Mouse (Mus musculus): ENCODE measurements around the gene Gpatch2. TPM values are rescaled to one million over a fixed set of nuclear protein-coding genes. Genes with fewer than 3 reads are reported as not detected.

Gene Gpatch2
- polyA plus RNA-seq, 1 experiment from 2014 or later, result 5.4 TPM

DNA sequence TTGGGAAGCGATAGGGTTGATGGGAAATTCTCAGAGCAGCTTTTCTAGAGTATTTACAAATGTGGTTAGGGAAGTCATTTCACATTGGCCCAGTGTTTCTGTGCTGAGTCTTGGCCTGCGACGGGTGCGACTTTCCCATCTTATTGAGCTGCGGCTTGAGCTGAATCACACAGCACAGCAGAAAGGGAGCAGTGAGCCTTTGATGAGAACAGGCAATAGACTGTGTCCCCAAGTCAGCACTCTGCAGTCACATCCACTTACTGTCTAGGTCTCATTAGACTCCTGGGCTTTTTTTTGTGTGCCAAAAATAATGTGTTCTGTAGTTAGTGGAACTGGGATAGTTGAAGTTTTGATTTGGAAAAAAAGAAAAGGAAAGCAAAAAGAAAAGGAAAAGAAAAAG is 14.9 kb downstream of the Gpatch2 start:
- H3K9me3 ChIP-seq (ENCODE audit: low read length), result no peaks in the 10 kb centered on the region
- WGBS (ENCODE audit: insufficient replicate concordance), result 89% methylated on average over 5 of the region's 5 CpGs
- H3K4me2 ChIP-seq (ENCODE audit: low read depth, low read length), result no peak overlapping the region
- ATAC-seq, result no peak
- no peak for TF ChIP-seq EP300 (IDR thresholded peaks at IDR 0.05; ENCODE audit: low read depth)
- no peak for TF ChIP-seq CTCF (IDR thresholded peaks at IDR 0.05; ENCODE audit: low read depth)
- no peak for DNase-seq
- no peaks in the 10 kb centered on the region for H3K27me3 ChIP-seq (ENCODE audit: insufficient read depth, low read length)
- H3K4me1 ChIP-seq (ENCODE audit: insufficient read depth), result peaks cover 18% of the 10 kb centered on the region
- no peak overlapping the region for H3K4me3 ChIP-seq (ENCODE audit: low read depth, low read length)
- H3K36me3 ChIP-seq (replicated peaks; ENCODE audit: insufficient read depth, low read length), result peaks cover 17% of the 10 kb centered on the region
- no peak overlapping the region for H3K27ac ChIP-seq (ENCODE audit: low read depth)
- no peak overlapping the region for H3K9ac ChIP-seq (replicated peaks)

DNA sequence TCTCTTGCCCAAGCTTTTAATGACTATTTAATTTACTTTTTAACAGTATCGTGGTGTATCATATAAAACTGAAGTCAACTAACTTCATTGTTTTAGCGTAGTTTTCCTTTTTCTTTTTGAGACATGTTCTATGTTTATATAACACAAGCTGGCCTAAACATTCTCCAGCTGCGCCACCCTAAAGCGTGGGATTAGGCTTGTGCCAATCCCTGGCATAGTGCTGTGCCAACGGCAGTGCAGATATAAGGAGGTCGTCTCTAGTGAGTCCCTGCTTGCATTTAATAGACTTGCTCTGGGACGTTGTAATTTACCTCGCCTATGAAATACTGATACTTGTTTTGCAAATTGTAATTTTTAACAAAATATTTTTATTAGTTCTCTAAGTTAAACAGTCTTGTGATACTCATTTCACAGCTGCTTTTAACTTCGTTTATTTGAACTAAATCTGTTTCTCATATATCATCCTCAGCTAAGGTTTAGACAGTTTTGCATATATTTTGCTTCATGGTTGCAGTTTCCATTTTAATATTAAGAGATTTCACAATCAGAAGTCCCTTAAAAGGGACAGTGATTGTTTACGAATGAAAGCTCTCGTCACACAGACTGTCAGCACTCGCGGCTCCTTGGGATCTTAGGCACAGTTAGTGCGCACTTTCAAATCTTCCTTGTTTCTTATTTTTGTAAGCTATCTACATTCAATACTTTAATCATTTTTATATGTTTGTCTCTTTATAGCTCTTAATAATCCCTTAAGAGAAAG is 17.1 kb downstream of the Gpatch2 start:
- TF ChIP-seq EP300 (IDR thresholded peaks at IDR 0.05; ENCODE audit: low read depth) (no peak), CTCF (IDR thresholded peaks at IDR 0.05; ENCODE audit: low read depth) (no peak)
- H3K9ac ChIP-seq (replicated peaks), result no peak overlapping the region
- H3K36me3 ChIP-seq (replicated peaks; ENCODE audit: insufficient read depth, low read length), result peaks cover 12% of the 10 kb centered on the region
- no peak overlapping the region for H3K4me3 ChIP-seq (ENCODE audit: low read depth, low read length)
- DNase-seq, result no peak
- H3K9me3 ChIP-seq (ENCODE audit: low read length), result no peaks in the 10 kb centered on the region
- peaks cover 9% of the 10 kb centered on the region for H3K4me1 ChIP-seq (ENCODE audit: insufficient read depth)
- no peak overlapping the region for H3K27ac ChIP-seq (ENCODE audit: low read depth)
- 85% methylated on average over 14 of the region's 14 CpGs for WGBS (ENCODE audit: insufficient replicate concordance)
- no peak for ATAC-seq
- H3K4me2 ChIP-seq (ENCODE audit: low read depth, low read length), result no peak overlapping the region
- H3K27me3 ChIP-seq (ENCODE audit: insufficient read depth, low read length), result no peaks in the 10 kb centered on the region

DNA sequence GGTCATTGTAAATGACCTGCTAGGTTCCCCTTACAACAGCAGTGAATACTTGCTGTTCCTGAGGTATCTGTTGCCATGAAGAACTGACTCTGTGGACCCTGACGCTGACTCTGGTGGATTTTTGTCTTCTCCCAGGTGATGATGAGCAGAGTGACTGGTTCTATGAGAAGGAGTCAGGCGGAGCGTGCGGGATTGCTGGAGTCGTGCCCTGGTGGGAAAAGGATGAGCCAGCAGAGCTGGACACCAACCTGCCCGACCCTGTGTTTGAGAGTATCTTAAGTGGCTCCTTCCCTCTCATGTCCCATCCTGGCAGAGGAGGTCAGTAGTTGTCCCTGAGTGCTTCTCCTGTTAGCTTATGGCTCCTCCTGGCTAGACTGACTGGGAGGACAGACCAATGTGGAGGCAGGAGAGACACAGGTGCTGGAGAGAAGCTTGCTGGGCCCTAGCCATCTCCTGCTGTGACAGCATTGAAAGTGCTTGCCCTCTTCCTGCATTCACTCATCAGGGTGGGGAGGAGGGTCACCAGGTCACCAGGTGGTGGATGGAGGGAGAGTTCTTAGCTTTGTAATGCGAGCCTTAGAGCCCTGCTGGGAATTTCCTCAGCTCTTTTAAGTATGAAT is 17.8 kb downstream of the Gpatch2 start:
- Histone ChIP-seq H3K9ac (replicated peaks) (no peak overlapping the region), H3K27ac (ENCODE audit: low read depth) (no peak overlapping the region), H3K4me2 (ENCODE audit: low read depth, low read length) (no peak overlapping the region), H3K4me1 (ENCODE audit: insufficient read depth) (peaks cover 3% of the 10 kb centered on the region), H3K9me3 (ENCODE audit: low read length) (no peaks in the 10 kb centered on the region), H3K27me3 (ENCODE audit: insufficient read depth, low read length) (no peaks in the 10 kb centered on the region), H3K36me3 (replicated peaks; ENCODE audit: insufficient read depth, low read length) (peaks cover 12% of the 10 kb centered on the region), H3K4me3 (ENCODE audit: low read depth, low read length) (no peak overlapping the region)
- WGBS (ENCODE audit: insufficient replicate concordance), result 77% methylated on average over 7 of the region's 7 CpGs
- no peak for TF ChIP-seq CTCF (IDR thresholded peaks at IDR 0.05; ENCODE audit: low read depth)
- TF ChIP-seq EP300 (IDR thresholded peaks at IDR 0.05; ENCODE audit: low read depth), result no peak
- no peak for DNase-seq
- no peak for ATAC-seq

- no peak overlapping the region for H3K4me2 ChIP-seq (ENCODE audit: low read depth, low read length)
- no peaks in the 10 kb centered on the region for H3K27me3 ChIP-seq (ENCODE audit: insufficient read depth, low read length)
- TF ChIP-seq CTCF (IDR thresholded peaks at IDR 0.05; ENCODE audit: low read depth), result no peak
- TF ChIP-seq EP300 (IDR thresholded peaks at IDR 0.05; ENCODE audit: low read depth), result no peak
- H3K9me3 ChIP-seq (ENCODE audit: low read length), result no peaks in the 10 kb centered on the region
- no peak overlapping the region for H3K9ac ChIP-seq (replicated peaks)
- 82% methylated on average over 3 of the region's 3 CpGs for WGBS (ENCODE audit: insufficient replicate concordance)
- DNase-seq (no peak), ATAC-seq (no peak)
- H3K36me3 ChIP-seq (replicated peaks; ENCODE audit: insufficient read depth, low read length), result peaks cover 10% of the 10 kb centered on the region
- H3K4me1 ChIP-seq (ENCODE audit: insufficient read depth), result no peaks in the 10 kb centered on the region
- no peak overlapping the region for H3K4me3 ChIP-seq (ENCODE audit: low read depth, low read length)
- H3K27ac ChIP-seq (ENCODE audit: low read depth), result no peak overlapping the region
Observed at GRCm38 (mm10) chr1:187235161-187235560, 19.9 kb downstream of the Gpatch2 start.

DNA sequence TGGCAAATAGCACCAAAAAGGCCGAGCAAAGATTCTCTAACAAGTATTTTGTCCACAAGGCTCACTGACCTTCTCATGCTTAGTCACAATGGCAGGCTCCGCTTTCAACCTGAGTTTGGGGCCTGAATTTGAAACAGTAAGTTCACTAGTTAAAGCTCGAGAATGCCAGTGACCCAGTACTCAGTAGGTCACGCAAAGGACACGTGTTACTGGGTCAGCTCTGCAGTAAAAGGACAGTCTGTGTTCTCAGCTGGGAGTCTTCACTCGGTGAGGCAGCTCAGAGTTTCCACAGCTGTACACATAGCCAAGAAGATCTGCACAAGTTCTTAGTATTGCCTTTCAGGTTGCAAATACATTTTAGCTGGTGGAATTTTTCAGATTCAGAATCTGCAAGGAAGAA is 21.0 kb downstream of the Gpatch2 start:
- no peak overlapping the region for H3K9ac ChIP-seq (replicated peaks)
- 80% methylated on average over 6 of the region's 6 CpGs for WGBS (ENCODE audit: insufficient replicate concordance)
- ATAC-seq, result no peak
- DNase-seq, result no peak
- no peaks in the 10 kb centered on the region for H3K9me3 ChIP-seq (ENCODE audit: low read length)
- no peak overlapping the region for H3K27ac ChIP-seq (ENCODE audit: low read depth)
- no peak for TF ChIP-seq EP300 (IDR thresholded peaks at IDR 0.05; ENCODE audit: low read depth)
- TF ChIP-seq CTCF (IDR thresholded peaks at IDR 0.05; ENCODE audit: low read depth), result no peak
- peaks cover 10% of the 10 kb centered on the region for H3K36me3 ChIP-seq (replicated peaks; ENCODE audit: insufficient read depth, low read length)
- no peak overlapping the region for H3K4me2 ChIP-seq (ENCODE audit: low read depth, low read length)
- no peaks in the 10 kb centered on the region for H3K27me3 ChIP-seq (ENCODE audit: insufficient read depth, low read length)
- H3K4me3 ChIP-seq (ENCODE audit: low read depth, low read length), result no peak overlapping the region
- H3K4me1 ChIP-seq (ENCODE audit: insufficient read depth), result peaks cover 3% of the 10 kb centered on the region; the same call in 1 of the 2 replicates

GRCm38 (mm10) chr1:187238061-187238460 is 22.8 kb downstream of the Gpatch2 start:
- Histone ChIP-seq H3K4me3 (ENCODE audit: low read depth, low read length) (no peak overlapping the region), H3K27ac (ENCODE audit: low read depth) (no peak overlapping the region), H3K9ac (replicated peaks) (no peak overlapping the region), H3K9me3 (ENCODE audit: low read length) (no peaks in the 10 kb centered on the region), H3K27me3 (ENCODE audit: insufficient read depth, low read length) (no peaks in the 10 kb centered on the region), H3K4me1 (ENCODE audit: insufficient read depth) (peaks cover 4% of the 10 kb centered on the region; the same call in 1 of the 2 replicates), H3K36me3 (replicated peaks; ENCODE audit: insufficient read depth, low read length) (peaks cover 9% of the 10 kb centered on the region), H3K4me2 (ENCODE audit: low read depth, low read length) (no peak overlapping the region)
- 84% methylated on average over 4 of the region's 4 CpGs for WGBS (ENCODE audit: insufficient replicate concordance)
- ATAC-seq, result no peak
- DNase-seq, result no peak
- TF ChIP-seq CTCF (IDR thresholded peaks at IDR 0.05; ENCODE audit: low read depth), result no peak
- no peak for TF ChIP-seq EP300 (IDR thresholded peaks at IDR 0.05; ENCODE audit: low read depth)

Data from liver, postnatal 0 days (tissue).